Mouse (Mus musculus) liver, adult 2 months (tissue): ENCODE results near the gene Sox21.

Source experiments
- CTCF ChIP-seq: fragments of 200-500 bp; IDR thresholded peaks from 2 replicates; pipeline ENCODE4 v1.5.1; 2011; ENCODE audit warnings: low read depth, low read length, control low read depth
- POLR2A ChIP-seq: fragments of 200-500 bp; IDR thresholded peaks from 2 replicates; pipeline ENCODE4 v1.6.1; 2011; ENCODE audit warnings: low read length, control low read depth; ENCODE audit not compliant: insufficient read depth; ENCODE audit errors: extremely low read depth

- no peak for TF ChIP-seq POLR2A
- no peak for TF ChIP-seq CTCF
Observed at GRCm38 (mm10) chr14:118193001-118193628, 43.7 kb downstream of the Sox21 start.
